Mouse (Mus musculus): ENCODE results near the gene Cyp19a1.

- TF ChIP-seq CTCF (IDR thresholded peaks at IDR 0.05; ENCODE audit: low read depth) = no peak
- TF ChIP-seq EP300 (IDR thresholded peaks at IDR 0.05; ENCODE audit: low read depth) = no peak
Measured at GRCm38 (mm10) chr9:54139191-54139590, 128.7 kb downstream of the Cyp19a1 start.
